Mouse (Mus musculus) 3134 (cell line): Measurements from ENCODE around the gene Borcs8.

Experiments used
- DNase-seq: peaks from one replicate; pipeline ENCODE4 v3.0.0-alpha.2; 2011; ENCODE audit warnings: low spot score; ENCODE audit not compliant: insufficient read length; ENCODE audit errors: extremely low read depth

Gene Borcs8

GRCm38 (mm10) chr8:70173320-70173719 is 34.0 kb downstream of the Borcs8 start:
- DNase-seq: no peak

- no peak for DNase-seq
Measured at GRCm38 (mm10) chr8:70174079-70174478, 34.8 kb downstream of the Borcs8 start.

- no peak for DNase-seq
Measured at GRCm38 (mm10) chr8:70178231-70178630, 38.9 kb downstream of the Borcs8 start.

- DNase-seq: no peak
Measured at GRCm38 (mm10) chr8:70179082-70179481, 39.8 kb downstream of the Borcs8 start.

GRCm38 (mm10) chr8:70181212-70181902 is 42.1 kb downstream of the Borcs8 start:
- no peak for DNase-seq

GRCm38 (mm10) chr8:70181903-70182252 is 42.6 kb downstream of the Borcs8 start:
- no peak for DNase-seq

GRCm38 (mm10) chr8:70183194-70183593 is 43.9 kb downstream of the Borcs8 start:
- DNase-seq: no peak

GRCm38 (mm10) chr8:70188707-70189106 is 49.4 kb downstream of the Borcs8 start:
- no peak for DNase-seq

GRCm38 (mm10) chr8:70193238-70193637 is 53.9 kb downstream of the Borcs8 start:
- DNase-seq: no peak

- no peak for DNase-seq
Measured at GRCm38 (mm10) chr8:70194191-70194590, 54.9 kb downstream of the Borcs8 start.

- DNase-seq: no peak
Measured at GRCm38 (mm10) chr8:70195762-70196161, 56.5 kb downstream of the Borcs8 start.
